Mouse (Mus musculus) embryo, embryonic 9.5 days (tissue): ENCODE measurements around the gene Hectd4.
"Not testable (repeated sequence)": the region's sequence is repeated elsewhere in the genome, so short reads cannot be mapped to it uniquely, and the experiment has no call there.

Experiments
- DNase-seq: peaks from one replicate; pipeline ENCODE4 v3.0.0-alpha.2; 2017; ENCODE audit errors: extremely low spot score

Gene Hectd4

GRCm38 (mm10) chr5:121284816-121285215, 64.8 kb downstream of the Hectd4 start:
- no peak for DNase-seq

GRCm38 (mm10) chr5:121287213-121287612, 67.2 kb downstream of the Hectd4 start:
- no peak for DNase-seq

DNA sequence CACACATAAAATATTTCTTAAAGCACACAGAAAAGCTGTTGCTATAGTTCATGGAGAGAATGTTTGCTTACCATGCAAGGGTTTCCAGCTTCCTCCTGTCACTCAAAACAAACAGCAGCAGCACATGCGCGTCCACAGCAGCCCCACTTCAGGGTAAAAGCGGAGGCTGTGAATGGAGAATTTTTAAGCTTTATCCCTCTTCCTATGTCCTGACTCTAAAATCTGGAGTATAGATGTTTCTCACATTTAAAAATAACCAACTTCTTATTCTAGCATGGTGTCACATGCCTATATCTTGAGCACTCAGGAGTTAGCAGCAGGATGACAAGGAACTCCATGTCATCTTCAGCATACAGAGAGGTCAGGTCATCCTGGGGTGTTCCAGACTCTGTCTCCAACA, 70.3 kb downstream of the Hectd4 start:
- no peak for DNase-seq

GRCm38 (mm10) chr5:121292309-121293165, 72.5 kb downstream of the Hectd4 start:
- DNase-seq, result no peak

- no peak for DNase-seq
Measured at GRCm38 (mm10) chr5:121305009-121305408, 85.0 kb downstream of the Hectd4 start.

DNA sequence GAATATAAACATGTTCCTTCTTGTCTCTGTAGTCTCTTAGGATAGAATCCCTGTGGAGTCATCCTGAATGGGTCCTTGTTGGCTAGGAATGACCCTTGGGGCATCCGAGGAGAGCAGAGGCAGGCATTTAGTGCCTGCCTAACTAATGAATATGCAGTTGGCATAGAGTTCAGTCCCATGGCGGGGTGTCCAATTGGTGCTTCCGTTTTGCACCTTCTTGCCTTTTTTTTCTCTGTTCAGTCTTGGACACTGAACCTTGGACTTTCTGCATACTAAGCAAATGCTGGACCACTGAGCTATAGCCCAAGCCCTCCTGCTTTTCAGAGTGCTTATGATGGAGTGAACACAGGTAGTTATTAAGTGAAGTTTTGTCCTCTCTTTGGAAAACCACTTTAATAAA, 87.6 kb downstream of the Hectd4 start:
- no peak for DNase-seq

- no peak for DNase-seq
Measured at GRCm38 (mm10) chr5:121311576-121311975, 91.6 kb downstream of the Hectd4 start.

GRCm38 (mm10) chr5:121313764-121314474, 93.9 kb downstream of the Hectd4 start:
- DNase-seq, result no peak

- DNase-seq, result no peak
Measured at GRCm38 (mm10) chr5:121326079-121326805, 106.2 kb downstream of the Hectd4 start.

DNA sequence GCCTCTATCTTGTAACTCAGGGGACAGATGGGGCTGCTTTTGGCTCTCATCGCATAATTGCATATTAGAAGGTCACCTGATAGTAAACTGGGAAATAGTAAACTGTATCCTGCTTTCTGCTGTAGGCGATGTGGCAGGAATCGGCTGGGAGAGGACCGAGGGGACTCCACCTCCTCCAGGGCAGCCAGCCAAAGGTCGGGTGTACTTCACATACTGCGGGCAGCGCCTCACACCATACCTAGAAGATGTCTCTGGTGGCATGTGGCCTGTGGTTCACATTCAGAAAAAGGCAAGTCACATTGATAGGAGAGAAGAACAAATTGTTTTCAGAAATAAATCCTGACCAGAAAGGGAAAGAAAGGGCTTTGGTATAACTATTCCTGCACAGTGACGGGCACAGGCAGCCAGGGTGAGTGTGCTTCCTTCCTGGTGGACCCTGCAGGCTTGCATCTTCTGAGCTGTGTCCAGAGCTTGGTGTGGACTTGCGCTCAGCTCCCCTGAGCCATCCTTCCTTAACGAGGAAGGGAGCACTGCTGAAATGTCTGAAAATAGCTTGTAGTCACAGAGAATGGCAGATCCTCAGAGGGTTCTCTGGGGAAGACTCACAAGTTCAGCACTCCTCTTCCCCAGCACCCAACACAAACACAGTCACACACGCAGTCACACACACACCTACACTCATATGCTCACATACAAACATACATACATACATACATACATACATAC, 109.5 kb downstream of the Hectd4 start:
- DNase-seq, result no peak

DNA sequence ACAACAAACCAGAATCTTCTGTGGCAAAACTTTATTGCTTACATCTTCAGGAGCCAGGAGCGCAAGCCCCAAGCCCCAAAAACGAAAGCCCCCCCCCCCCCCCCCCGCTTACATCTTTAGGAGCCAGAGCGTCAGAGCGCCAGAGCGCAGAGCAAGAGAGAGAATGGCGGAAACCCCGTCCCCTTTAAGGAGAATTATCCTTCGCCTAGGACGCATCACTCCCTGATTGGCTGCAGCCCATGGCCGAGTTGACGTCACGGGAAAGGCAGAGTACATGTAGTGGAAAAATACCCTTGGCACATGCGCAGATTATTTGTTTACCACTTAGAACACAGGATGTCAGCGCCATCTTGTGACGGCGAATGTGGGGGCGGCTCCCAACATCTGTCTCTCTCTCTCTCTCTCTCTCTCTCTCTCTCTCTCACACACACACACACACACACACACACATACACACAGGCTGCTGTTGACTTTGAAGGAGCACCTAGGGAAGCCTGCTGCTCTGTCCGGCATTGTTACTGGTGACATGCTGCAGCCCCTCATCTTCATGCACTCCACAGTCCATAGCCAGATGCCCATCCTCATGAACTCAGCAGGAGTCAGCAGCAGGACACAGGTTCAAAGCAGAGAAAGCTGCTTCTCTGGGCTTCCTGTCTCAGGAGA, 110.3 kb downstream of the Hectd4 start:
- not testable (repeated sequence) for DNase-seq

- DNase-seq, result no peak
Measured at GRCm38 (mm10) chr5:121331731-121332130, 111.7 kb downstream of the Hectd4 start.

DNA sequence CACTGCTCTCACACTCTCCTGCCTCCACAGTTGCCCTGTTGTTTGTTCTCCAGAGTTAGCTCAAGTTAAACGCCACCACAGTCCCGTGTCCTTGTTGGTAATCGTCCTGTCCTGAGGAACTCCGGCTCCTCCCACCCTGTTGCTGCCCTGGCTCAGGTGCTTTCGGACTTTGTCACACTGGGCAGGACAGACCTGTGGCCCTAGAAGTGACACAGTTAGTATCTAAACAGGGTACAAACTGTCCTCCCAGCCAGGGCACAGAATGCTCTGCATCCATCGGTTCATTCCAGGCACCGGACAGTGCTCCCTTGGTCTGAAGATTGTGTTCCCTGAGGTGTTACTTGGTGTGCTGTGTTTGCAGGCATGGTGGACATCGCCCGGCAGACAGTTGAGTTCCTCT, 114.0 kb downstream of the Hectd4 start:
- DNase-seq, result no peak

- DNase-seq, result no peak
Measured at GRCm38 (mm10) chr5:121334454-121334853, 114.4 kb downstream of the Hectd4 start.

GRCm38 (mm10) chr5:121335426-121335825, 115.4 kb downstream of the Hectd4 start:
- DNase-seq, result no peak

DNA sequence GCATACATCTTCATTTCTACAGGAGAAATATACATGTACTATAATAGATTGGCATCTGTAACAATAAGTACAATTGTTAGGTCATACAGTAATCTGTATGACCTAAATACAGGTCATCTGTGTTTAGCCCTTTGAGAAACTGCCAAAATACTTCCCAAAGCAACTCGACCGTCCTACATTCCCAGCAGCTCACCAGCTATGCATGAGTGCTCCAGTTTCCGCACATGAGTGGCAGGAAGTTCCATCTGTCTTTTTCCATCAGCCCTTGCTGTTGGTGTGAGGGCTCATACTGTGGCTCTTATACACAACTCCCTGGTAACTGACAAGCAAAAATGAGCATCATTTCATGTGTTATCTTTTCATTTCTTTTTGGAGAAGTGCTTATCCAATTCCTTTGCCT, 116.0 kb downstream of the Hectd4 start:
- no peak for DNase-seq

DNA sequence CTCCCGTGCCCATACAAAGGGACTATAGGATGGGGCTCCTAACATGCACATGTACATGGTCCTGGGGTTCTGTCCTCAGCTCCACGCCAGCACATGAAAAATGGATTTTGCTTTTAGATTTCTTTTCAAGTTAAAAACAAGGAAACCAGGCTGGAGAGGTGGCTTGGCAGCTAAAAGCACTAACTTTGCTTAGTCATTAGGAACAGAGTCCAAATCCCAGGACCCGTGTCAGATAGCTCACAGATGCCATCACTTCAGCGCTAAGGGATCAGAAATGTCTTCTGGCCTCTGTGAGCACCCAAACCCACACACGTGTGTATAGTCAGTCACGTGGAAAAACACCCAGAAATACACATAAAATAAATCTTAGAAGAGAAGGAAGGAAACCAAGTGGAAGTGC, 116.8 kb downstream of the Hectd4 start:
- DNase-seq, result no peak

DNA sequence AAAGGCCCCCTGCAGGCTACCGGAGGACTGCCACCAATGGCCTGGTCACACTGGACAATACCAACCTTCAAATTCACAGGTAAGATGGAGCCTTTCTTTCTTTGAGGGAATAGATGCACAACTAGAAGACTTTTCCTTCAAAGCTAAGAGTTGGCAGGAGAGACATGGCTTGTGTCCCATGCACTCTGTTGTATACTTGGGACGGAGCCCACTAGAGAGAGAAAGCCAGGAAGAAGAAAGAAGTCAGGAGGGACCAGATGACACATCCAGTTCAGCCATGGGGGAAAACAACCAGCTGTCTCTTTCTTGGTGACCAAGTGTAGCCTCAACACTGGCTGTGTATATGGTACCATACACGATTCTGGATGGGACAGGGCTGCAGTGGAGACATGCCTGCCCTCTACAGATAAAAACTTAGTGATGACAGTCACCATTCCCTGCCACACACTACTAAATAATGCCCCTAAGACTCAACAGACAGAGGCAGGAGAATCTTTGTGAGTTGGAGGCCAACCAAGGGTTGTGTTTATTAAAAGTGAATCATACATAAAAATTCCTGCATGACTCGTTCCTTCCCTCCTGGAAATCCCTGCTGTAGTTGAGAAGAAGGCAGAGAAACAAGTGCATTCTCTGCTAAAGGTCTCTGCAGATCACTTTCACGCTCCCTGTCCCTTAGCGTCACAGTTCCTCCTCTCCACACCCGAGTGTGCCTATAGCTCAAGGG, 119.7 kb downstream of the Hectd4 start:
- DNase-seq, result no peak

- peak; percentile 57 for DNase-seq
Measured at GRCm38 (mm10) chr5:121340965-121341473, 121.0 kb downstream of the Hectd4 start.

DNA sequence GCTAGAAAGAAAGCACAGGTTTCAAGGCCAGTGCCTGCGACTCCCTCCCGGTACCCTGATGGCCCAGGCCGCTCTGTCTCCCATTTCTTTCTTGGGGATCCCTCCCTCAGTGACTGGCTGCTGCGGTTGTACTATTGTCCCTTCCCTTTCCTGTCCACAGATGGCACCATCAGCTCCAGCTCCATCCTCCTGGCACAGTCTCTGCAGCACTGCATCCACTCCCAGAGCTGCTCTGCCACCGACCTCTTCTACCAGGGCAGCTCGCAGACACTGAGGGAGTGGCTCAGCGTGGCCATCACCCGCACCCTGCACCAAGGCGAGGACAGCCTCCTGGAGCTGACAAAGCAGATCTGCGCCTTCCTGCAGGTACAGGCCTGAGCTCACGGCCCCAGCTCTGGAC, 122.5 kb downstream of the Hectd4 start:
- DNase-seq, result no peak
